Mouse (Mus musculus) liver, adult 2 months (tissue): ENCODE data around the gene Sgsm2.

Experiments
- CTCF ChIP-seq: fragments of 200-500 bp; IDR thresholded peaks from 2 replicates; pipeline ENCODE4 v1.5.1; 2011; ENCODE audit warnings: low read depth, low read length, control low read depth
- POLR2A ChIP-seq: fragments of 200-500 bp; IDR thresholded peaks from 2 replicates; pipeline ENCODE4 v1.6.1; 2011; ENCODE audit warnings: low read length, control low read depth; ENCODE audit not compliant: insufficient read depth; ENCODE audit errors: extremely low read depth

DNA sequence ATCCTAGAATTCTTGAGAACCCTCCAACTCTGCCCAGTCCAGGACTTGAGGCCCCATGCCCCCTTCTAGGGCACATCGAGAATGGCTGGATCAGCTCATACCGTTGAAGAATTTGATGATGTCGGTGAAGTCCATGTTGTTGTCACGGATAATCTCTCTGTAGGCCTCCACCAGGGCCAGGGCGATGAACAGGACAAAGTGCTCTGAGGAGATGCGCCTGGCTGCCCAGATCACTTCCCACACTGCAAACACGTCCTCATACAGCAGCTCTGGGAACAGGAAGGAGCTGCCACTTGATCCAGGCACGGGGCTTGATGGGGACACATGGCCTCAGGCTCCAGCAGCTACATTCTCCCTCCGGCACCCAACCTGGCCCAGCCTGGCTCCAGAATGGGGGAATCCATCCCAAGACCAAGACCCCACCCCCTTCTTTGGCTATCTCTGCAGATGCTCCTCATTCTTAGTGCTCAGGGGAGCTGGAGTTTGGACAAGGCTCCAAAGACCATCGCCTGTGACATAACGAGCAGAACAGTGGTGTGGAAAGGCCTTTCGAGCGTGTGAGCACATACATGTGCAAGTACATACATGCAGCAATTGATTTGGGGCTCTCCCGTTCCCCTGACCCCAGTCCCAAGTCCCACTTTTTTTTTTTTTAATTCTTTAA is 45.7 kb downstream of the Sgsm2 start:
- TF ChIP-seq POLR2A (no peak), CTCF (no peak)
